Mouse (Mus musculus) lung, postnatal 4 days (tissue): ENCODE results near the gene Fut11.
A peak's percentile ranks its signal among the peaks of the same experiment; 100 is the strongest.

ENCODE experiments used
- DNase-seq, 2 experiments: peaks; one replicate each; pipeline ENCODE4 v3.0.0; 2021

The Fut11 gene

DNA sequence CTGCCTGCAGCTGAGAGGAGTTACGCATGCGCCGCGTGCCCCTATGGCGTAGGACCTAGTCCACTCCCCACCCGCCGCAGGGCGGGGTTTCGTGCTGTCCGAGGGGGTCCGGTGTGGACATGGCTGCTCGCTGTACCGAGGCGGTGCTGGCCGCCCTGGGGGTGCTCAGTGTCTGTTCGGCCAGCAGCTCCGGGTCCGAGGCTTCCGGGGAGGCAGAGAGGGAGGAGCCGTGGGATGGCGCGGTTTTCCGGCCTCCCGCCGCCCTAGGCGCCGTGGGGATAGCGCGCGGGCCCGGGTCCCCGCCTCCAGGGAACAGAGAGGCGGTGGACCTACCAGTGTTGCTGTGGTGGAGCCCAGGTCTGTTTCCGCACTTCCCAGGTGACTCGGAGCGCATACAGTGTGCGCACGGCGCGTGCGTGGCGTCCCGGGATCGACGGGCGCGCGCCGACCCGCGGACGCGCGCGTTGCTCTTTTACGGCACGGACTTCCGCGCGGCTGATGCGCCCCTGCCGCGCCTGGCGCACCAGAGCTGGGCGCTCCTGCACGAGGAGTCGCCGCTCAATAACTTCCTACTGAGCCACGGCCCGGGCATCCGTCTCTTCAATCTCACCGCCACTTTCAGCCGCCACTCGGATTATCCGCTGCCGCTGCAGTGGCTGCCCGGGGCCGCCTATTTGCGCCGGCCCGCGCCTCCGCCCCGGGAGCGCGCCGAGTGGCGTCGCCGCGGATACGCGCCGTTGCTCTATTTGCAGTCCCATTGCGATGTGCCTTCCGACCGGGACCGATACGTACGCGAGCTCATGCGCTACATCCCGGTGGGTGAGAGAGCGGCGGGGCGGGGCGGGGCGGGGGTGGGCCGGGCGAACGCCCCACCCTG, at the start of gene Fut11:
Gene Fut11, plus strand, starts transcription at position 85 of the 877 bp plus-strand sequence.
- DNase-seq: peak; percentile 90 to 93

DNA sequence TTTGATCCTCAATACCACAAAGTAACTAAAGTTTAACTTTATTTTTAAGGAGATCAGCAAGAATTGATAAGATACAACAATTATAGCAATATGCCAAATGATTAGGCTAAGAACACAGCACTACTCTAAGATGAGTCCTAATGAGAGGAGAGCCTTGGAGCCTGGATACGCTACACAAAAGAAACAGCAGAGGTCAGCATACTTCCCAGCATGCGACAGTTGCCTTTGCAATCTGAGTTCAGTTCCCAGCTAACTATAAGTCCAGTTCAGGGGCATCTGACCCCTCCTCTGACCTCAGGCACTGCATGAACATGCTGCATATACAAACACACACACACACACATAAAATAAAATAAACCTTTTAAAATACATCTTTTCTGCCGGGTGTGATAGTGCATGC, 49.2 kb upstream of the Fut11 start:
- no peak for DNase-seq

DNA sequence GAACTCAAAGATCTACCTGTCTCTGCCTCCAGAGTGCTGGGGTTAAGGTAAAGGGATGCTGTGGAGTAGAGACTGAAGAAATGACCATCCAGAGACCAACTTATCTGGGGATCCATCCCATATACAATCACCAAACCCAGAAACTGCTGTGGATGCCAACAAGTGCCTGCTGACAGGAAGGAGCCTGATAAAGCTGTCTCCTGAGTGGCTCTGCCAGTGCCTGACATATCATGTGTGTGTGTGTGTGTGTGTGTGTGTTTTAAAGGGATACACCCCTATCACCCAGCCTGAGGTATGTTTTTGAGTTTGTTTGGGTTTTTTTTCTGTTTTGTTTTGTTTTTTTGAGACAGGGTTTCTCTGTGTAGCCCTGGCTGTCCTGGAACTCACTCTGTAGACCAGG, 48.4 kb upstream of the Fut11 start:
- no peak for DNase-seq

DNA sequence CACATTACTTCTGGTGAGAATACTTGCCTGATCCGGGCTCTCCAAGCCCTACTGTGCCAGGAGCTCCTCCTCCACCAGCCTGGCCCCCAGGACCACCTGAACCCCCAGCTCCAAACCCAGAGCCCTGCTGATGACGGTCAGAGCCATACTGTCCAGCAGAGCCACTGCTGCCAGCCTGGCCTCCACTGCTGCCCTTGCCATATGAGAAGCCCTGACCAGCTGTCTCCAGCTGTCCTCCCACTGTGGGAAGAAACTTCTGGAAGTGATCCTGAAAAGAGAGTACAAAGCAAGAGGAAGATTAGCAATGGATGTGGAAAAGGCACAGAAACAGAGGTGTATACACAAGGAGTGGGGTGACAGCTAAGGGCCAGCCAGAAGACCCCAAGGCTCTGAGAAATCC, 43.8 kb upstream of the Fut11 start:
- DNase-seq: peak; percentile 24 to 71

DNA sequence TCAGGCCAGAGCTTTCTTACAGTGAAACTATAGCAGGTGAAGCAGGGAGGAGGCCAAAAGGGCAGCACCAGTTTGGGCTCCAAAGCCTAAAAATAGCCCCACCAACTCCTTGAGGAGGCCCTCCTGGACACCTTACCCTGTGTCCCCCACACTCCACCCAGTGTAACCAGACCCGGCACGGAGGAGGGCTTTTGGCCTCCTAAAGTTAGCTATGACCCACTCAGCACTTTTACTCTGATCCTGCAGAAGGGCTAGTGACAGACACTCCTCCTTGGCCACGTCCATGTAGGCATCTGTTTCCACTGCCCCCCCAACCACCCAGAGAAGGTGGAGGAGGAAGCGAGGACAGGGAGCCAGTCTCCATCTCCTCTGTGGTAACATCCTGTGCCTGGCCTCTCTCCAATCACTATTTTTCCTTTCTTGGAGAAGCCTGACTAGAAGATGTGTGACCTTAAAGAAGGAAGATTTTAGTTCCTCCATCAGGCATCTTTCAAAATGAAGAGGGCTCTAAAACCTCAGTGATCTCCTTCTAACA, 43.0 kb upstream of the Fut11 start:
- DNase-seq: no peak

DNA sequence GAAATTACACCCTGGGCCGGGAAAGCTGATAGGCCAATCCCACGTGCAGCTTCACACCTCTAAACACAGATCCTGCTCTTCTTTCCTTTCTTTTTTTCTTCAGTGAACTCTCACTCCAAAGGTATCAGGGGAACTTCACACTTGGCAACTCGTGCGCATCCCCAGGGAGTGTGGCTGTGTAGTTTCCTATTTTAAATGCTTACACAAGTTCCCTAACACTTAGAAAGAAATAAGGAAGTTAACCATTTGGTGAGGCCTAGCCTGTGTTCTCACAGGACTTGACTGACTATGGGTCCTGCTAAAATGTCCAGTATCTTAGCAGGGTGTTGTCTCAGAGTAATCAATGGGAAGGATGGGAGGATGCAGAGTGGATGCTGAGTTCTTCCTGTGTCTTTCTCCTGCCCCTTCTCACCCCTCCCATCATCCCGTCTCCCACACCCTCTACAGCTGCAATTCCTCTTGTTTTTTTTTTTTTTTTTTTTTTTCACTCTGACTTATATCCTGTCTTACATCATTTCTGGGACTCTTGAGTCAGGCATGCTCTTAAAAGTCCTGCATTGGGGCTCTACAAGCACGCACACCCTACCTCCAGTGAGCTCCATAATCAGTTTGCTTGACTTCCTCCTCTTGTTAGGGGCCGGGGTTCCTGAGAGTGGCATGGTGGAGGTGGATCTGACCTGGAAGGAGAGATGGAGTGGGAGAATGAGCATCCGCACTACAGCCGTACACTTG, 39.9 kb upstream of the Fut11 start:
- DNase-seq: no peak

DNA sequence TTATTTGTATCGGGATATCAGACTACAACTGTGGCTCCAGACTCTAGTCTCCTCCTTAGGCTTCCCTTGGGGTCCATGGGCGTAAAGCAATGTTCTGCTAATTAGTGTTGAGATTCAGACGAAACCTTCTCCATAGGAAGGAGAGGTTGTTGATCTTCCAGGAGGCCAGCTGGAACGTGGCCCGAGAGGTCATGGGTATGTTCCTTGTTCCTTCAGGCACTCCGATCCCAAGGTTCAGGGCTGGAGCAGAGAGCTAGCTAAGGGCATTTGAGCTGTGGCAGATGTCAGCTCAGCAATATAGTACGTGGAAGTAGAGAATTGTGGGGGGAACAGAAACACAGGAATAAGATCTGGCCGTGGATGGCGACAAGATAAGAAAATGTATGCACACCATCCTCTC, 39.0 kb upstream of the Fut11 start:
- DNase-seq: no peak

DNA sequence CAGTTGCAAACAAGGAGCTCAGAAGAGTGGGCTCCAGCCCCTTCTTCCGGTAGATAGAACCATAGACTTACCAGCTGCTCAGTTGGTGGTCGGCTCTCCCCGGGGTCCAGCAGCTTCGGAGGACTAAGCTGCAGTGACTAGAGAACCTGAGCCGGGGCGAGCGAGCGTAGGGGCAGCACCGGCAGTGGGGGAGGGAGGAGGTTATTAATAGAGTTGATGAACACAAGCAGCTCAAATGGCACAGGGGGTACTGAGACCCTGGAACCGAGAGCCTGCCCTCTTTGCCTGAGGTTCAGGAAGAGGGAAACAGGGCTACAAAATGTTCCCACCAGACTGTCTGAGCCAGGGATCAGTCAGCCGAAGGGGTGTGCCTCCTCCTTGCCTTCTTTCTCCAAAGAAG, 38.4 kb upstream of the Fut11 start, which contains the start of gene Myoz1:
Gene Myoz1, minus strand, starts transcription at position 180 of the 400 bp plus-strand sequence.
- DNase-seq: no peak

DNA sequence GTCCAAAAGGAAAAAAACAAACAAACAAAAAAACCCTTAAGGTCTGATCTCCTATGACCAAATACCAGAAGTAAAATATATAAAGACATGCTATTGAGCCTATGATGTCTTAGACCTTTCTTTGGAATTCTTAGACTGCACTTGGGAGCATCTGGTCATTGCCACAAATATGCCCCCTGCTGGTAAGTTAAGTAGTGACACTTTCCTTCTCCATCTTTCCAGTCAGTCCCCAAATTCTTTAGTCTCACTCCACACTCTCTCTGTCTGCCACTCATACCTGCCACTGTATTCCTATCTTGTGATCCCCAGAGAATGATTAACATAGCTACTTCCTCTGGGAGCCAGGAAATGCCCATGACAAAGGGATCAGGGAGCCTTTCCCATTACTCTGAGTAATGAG, 36.4 kb upstream of the Fut11 start:
- peak in 1 of 2 experiments; percentile 51 for DNase-seq

DNA sequence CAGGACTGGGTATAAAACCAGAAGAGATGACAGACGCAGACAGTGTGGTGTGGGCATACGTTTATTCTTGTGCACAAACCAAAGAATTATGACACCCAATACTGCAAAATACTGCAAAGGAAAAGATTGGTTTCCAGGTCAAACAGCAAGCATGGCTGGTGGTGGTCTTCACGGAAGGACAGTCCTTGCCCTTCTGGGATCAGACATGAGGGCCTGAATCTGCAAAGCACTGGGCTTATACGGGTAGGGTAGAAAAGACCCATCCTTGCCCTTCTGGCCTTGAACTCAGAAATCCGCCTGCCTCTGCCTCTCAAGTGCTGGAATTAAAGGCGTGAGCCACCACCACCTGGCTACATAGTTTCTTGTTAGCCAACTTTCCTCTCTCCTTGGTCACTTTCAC, 35.9 kb upstream of the Fut11 start:
- no peak for DNase-seq

DNA sequence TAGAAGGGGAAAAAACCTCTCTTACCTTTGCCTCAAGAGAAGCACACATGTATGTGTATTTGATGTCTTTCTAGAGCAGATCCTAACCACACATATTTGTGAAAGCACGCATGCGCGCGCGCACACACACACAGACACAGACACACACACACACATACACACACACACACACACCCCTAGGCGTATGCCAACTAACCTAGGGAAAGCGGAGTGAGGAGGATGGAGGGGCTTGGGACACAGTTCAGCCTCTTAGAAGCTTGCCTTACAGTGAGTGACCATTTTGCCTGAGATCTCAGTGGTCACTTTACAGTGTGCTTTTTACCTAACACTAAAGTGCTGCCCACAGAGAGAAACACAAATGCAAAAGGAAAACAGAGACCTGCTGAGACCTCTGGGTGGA, 35.1 kb upstream of the Fut11 start:
- no peak for DNase-seq

DNA sequence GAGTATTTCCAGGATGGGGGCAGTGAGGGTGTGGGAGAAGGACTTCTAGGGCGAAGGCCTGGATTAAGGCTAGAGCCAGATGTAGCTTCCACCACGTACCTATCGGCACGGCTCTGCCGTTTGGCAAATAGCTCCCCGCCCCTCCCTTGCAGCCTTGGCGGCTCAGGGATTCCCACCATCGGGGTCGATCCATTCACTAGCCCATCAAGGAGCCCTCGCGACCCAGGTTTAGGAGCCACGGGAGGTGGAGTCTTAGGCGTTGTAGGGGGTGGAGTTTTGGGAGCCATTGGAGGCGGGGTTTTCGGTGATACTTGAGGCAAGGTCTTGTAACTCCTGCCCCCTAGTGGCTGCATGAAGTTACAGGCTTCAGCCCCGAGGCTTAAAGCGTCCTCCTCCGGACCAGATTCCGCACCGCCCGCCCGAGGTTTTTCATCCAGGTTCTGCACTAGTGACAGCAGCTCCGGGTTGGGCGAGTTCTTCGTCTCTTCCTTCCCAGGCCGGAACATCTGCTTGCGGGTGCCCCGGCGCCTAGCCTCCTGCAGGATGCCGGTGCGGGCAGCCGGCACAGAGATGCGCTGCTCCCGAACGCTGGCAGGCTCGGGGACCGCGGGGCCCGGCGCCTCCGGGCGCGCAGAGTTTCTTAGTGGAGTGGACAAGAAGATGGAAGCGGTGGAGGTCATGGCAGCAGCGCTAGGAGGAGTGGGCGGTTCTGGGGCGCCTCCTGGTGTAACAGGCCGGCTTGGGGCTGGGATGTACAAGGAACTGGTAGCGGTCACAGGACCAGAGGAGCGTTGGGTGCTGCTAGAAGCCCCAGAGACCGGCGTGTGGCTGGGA, 33.7 kb upstream of the Fut11 start:
- peak; percentile 91 to 95 for DNase-seq

DNA sequence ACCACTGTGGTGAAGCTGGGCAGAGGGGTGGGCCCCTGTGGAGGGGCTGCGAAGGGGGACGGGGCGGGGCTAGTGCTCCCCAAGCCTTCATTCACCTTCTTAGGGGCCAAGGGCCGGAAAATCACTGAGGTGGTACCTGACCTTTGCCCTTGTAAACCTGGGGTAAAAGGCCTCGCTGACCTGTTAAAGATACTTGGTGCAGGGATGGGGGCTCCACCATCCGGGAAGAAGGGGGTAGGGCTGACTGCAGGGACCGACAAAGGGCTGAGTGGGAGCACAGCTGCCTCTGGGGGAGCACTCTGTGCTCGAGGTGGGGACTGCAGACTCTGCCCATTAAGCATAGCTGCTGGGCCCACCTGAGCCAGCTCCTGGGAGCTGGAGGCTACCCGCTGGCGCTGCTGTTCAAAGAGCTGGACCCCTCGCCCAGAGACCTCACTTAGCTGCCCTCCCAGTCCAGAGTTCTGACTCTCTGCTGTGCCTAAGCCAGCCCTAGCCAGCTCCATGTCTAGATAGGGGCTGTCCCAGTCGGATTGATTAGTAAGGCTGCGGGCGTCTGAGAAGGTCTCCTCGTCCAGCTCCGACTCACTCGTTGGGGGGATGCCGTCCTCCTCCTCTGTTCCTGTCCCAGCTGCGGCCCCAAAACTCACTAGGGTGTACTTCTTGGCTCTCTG, 33.0 kb upstream of the Fut11 start:
- DNase-seq: peak; percentile 14 to 33

DNA sequence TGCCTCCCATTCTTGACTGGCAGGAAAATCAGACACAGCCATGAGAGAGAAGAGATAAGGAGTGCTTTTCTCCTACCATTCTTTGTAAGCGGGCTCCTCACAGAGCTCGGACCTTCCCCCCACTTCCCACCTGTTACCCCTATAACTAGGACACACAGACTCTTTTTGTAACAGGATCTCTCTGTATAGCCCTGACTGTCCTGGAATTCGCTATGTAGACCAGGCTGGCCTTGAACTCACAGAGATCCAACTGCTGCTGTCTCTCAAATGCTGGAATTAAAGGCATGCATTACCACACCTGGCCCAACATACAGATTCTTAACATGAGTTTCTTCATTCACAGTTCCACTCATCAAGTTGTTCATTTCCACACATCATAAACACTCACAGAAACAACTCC, 32.0 kb upstream of the Fut11 start:
- DNase-seq: peak in 1 of 2 experiments; percentile 4

DNA sequence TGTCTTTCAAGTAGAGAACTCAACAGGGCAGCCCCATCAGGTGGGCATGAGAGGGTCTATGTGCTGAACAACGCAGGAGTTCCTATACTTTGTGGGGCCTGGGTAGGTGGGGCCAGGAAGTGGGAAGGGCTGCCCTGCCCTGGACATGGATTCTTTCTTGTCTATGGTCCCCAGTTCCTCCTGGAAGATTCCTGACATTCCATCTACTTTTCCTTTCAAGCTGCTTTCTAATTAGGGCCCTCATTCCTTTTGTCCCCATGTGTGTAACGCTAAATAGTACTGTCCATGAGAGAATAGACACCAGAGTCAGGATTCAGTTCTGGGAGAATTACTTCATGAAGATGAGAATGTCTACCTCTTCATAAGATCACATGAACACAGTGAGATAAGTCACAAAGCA, 31.2 kb upstream of the Fut11 start:
- DNase-seq: peak in 1 of 2 experiments; percentile 6

DNA sequence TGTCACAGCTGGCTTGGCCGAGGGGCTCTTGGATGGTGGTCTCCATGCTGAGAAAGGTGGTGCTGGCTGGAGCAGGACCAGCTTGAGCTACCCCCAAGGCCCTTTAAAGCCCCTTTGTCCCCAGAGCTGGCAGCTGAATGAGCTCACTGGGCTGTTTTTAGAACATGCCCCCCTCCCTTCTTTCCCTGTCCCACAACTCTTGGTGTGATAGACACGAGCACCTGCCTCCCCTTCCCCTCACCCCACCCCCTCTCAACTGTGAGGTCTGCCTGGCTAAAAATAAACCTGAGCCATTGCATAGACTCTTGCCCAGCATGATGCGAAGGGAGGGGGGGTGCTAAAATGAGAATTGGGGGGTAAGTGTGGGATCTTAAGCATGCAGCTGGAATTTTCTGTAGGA, 30.3 kb upstream of the Fut11 start:
- DNase-seq: no peak

DNA sequence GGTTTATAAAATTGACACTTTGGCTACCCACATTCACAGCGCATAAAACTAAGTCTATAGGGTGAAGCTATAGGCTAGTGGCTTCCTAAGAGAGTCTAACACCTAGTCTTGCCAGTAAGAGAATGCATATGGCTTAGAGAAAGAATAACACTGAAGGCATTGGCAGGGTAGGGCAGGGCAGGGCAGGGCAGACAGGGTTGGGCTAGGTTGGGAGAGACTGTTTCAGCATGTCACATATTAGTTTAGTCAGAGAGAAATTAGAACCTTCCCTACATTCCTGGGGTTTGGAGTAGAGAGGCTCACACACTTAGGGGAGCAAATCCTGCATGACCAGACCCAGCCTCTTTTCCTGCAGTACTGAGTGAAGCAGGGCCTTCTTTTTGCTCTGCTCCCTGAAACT, 27.3 kb upstream of the Fut11 start:
- DNase-seq: no peak

DNA sequence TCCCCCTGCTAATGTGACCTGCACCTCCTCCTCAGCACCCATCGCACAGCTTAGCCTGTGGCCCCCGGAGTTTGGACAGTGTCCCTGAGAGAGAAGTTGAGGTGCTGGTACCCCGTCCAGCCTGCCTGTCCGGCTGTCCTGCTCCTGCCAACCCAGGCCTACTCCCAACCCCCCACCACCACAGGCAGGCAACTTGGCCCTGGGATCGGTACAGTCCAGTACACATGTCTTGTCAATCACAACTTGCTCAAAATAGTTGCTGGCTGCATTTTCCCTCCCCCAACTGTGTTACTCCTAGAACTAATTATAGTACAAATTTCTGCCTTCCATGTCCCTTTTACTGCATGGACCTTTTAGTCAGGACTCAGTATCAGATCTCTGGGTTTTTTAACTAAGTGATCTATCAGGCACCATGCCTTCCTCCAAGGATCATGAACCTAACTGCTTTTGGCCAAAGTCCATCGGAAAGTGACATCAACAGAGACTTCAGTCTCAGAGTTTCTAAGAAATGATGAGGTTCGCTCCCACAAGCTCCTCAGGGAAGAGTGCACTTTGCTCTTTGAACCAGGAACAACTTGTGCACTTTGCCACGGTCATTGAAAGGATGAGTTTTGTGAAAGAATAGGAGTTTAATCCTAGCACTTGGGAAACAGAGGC, 26.5 kb upstream of the Fut11 start, which contains the start of gene Synpo2l:
Gene Synpo2l, minus strand, starts transcription at position 201 of the 657 bp plus-strand sequence.
- no peak for DNase-seq

DNA sequence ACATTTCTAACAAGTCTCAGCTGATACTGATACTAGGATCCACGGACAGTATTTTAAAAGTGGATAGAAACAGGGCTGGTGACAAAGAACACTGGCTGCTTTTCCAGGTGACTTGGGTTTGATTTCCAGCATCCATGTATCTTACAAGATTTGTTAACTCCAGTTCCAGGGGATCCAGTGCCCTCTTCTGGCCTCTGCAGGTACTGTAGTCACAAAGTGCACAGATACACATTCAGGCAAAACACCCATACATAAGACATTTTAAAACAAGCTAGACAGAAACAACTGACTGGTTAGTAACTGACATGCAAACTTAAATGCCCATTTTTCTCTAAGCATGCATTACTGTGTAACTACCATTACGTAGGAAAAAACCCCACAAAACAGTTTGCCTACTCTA, 21.8 kb upstream of the Fut11 start:
- DNase-seq: peak in 1 of 2 experiments; percentile 47

DNA sequence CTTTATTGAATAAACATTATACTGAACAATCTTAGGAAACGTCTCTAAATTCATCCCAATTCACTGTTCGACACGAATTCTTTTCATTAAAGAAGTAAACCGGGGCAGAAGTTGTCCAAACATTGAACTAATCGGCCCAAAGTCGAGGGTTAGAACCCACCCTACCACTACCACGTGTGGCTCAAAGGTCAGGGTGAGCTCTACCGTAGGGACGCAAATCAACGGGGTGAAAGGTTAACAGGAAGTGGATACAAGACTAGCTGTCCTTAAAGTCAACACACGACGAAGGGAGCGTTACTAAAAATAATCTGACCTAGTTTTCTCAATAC, 21.1 kb upstream of the Fut11 start:
- DNase-seq: no peak

DNA sequence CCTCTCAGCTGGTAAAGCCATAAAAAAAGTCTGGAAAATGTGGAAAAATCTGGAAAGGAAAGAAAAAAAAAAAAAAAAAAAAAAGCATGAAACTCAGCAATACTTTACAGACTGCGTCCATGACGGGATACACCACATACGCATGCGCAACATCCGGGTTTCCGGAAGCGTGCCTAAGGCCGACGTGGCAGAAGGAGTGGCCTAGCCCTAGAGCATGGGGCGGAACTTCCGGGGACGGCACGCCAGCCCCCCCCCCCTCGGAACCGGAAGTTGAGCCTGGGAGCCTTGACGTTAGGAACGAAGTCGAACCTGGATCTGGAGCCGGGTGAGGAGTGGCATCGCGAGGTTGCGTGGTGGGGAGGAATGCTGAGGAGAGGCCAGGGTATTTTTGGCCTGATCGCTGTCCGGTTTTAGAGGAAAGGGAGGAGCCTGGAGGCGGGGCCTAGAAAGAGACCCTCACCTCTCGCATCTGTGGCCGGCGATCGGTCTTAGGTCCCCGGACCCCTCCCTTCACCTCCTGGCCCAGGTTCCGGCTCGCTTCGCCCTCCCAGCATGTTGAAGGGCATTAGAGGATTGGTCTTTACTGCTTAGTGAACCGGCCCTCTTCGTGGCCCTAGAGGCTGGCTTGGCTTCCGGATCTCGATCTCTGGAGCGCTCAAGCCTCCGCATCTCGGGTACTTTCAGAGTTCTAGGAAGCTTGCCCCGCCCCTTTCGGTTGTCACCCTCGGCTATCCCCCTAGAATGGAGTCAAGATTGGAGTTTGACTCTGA, 20.5 kb upstream of the Fut11 start, which contains the start of gene Sec24c:
Gene Sec24c, plus strand, starts transcription at position 245 of the 770 bp plus-strand sequence.
- DNase-seq: peak; percentile 99
